Mouse (Mus musculus) yolk sac, embryonic 10.5 days (tissue): ENCODE data around the gene Dcun1d5.
"Not testable (repeated sequence)": the region's sequence is repeated elsewhere in the genome, so short reads cannot be mapped to it uniquely, and the experiment has no call there.

Source experiments
- DNase-seq: peaks from one replicate; pipeline ENCODE4 v3.0.0-alpha.2; 2017; ENCODE audit warnings: low spot score

The Dcun1d5 gene

DNA sequence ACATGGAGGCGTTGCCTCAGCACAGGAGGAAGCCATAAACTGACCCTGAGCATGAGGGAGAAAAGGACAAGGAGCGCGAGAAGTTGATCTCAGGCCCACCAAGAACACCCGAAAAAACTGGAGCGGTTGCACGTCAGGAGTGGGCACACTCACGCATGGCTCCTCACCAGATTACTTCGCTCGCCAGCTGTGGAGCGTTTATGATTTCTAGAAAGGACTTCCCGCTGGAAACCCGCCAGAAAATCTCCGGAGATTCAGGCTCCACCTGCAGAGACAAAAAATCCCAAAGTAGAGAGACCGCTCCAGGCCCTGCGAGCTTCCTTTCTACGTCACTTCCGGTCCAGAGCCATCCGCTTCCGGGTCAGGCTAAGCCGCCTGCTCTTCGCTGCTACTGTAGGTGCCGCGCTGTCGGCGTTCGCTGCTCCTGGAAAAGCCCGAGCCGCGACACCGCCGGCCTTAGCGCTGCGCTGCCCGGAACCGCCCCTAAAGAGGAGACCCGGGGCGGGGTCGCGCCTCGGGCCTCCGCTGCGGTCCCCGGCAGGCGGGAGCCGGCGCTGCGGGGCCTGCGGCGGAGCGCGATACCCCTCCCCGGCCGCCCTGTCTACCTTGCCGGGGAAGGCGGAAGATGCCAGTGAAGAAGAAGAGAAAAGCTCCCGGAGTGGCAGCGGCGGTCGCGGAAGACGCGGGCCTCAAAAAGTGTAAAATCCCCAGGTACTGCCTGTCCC lies at the start of gene Dcun1d5, which contains the start of gene Dync2h1:
Gene Dcun1d5 (plus strand): TSS at position 349 of the 725 bp plus-strand sequence.
Gene Dync2h1 (minus strand): TSS at position 275 of the 725 bp plus-strand sequence.
- peak; percentile 92 for DNase-seq

DNA sequence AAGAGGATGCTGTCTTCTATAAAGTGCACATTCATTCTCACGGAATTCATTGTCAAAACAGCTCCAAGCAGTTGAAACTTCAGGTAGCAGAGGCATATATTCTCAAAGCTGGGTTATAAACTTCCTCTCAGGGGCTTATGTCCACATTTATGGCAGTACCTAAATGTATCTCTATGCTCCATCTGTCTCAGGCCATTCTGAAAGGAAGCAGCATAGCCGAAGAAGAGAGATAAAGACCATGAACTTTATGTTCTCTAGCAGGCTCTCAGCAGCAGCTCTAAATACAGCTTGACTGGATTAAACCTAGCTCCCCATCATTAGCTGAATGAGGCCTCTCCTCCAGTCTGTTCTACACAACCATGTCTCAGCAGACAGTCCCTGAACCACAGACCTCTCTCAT lies 29.9 kb upstream of the Dcun1d5 start:
- DNase-seq: no peak

DNA sequence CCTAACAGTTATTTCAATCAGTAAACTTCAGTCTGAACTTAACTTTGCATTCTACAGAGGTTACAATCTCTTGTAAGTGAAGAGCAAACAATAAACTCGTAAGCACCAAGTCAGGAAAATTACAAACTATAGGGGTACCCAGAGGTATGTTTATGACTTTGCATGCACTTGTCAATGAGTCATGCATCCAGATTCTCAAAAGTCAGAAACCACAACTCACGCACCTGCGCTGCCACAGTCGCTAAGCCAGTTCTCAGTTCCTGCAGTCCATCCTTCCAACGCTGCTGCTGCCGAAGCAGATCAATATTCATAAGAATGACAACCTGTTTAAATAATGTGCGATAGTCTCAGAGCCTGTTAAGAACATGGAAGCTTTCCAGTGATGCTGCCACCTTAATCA lies 25.7 kb upstream of the Dcun1d5 start:
- no peak for DNase-seq

DNA sequence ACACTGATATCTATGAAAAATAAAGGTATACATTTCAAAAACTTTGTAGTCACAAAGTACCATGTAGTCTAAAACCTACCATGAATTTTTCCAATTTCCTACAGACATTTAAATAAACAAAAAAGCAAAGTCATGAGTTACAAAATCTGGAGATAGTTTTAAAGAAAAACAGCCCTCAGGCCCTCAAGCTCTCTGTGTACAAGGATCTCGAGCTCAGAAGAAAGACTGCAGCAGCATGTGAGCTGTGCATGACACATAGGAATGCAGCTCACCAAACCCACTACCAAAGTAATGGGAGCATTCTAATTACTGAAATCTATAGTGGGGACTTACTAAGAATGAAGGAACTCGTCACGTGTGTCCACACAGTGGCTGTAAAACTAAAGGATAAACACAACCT lies 24.6 kb upstream of the Dcun1d5 start:
- no peak for DNase-seq

DNA sequence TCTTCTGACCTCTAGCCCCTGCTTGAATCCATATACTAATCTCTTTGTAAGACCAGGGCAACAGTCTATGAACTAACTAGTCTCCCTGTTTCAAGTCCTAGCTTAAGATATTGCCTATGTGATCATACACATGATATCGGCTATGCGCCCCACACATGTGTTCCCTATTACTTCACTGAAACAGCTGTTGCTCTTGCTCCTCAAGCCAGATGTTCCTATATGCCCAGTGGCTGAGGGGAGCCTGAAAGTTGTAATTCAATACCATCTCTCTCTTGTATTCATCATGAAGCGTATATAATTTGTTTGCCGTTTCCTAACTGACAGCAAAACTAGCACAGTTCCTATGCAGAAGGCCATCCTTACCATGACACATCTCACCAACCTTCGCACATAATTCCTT lies 23.6 kb upstream of the Dcun1d5 start:
- no peak for DNase-seq

DNA sequence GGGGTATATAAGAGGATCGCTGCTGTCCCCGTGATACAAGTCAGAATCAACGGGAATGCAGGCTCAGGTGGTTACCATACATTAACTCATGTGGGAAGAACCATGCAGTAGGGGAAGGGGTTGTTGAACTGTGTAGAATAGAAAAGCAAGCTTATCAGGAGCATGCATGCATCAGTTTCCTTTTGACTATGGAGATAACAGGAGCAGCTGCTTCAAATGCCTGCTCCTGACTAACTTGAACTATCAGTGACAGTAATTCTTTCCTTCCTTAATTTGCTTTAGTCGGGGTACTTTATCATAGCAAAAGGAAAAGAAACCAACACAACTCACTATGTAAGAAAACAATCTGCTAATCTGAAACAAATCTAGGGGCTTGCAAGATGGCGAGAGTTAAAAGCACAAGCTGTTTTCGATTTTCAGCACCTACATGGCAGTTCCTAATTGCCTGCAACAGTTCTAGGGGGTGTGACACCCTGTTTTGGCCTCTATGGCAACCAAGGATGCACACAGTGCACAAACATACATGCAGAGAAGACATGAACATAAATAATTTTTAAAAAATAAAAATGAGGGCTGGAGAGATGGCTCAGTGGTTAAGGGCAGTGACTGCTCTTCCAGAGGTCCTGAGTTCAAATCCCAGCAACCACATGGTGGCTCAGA lies 16.9 kb upstream of the Dcun1d5 start:
- DNase-seq: no peak

DNA sequence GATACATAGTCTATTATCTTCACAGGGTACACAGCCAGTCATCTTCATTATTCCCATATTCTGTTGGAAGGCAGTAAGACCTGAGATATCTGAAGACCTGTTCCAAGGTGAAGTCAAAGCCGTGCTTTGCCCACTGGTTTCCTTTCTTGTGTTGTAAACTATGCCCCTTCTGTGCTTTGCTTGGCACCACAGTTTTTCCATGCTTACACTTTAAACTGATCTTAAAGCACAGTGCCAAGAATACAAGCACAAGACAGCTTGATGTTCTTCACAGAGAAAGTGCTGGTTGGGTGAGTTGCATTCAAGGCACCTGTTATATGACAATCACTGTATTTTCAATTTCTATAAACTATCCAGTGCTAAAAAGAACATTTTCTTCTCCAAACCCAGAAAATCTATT lies 10.6 kb upstream of the Dcun1d5 start:
- no peak for DNase-seq

DNA sequence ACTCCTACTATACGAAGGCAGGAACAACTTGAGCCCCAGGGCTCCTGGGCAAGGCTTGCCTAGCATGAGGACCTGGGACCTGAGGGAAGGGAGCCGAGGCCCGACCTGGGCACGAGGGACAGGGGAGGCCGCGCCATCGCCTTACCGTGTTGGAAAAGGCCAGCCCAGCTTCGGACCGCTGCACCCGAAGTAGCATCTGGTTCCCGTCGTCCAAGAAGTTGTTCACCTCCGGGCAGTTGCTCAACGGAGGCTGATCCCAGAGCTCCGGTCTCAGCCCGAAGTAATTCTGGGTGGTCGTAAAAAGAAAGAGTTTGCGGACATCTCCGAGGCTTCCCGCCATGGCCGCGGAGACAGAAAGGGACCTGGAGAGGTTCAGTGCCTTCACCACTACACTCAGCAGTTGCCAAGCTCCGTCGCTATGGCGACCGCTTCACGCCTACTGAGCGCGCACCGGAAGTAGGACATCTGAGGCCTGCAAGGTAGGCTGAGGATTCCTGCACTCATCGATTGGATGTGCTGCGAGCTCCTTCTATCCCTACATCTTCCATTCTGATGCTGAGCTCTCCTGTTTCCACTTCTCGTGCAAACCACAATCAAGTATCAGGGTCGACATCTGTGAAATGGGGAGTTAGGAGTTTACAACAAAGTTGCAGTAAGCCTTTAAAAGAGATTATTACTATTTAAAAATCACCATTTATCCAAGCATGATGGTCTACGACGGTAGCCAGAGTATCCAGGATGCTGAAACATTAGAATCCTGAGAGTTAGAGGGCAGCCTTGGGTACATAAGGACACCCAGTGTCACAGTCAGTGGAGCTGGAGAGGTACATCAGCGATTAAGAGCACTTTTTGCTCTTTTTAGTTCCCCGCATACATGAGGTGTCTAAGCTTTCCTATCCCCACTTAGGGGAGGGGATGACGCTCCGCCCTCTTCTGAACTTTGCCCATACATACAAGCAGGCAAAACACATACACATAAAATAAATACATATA lies 7.4 kb upstream of the Dcun1d5 start:
- peak; percentile 82 for DNase-seq

DNA sequence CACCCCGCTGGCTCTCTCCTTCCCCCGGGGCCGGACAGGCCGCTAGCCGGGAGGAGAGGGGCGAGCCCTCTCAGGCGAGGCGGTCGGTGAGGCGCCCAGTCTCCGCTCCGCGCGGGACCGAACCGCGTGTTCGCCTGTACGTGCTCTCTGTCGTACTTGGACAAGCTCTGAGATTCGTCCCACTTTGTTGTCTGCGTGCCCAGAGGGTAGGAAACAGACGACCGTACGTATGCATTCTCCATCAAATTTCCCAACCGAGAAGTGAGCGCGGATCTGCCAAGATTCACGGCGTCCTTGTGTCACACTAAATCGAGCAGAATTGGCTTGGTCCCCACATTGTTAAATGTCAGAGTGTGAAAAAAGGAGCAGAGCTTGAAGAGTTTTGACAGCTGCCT lies 574 bp downstream of the Dcun1d5 start:
- no peak for DNase-seq

DNA sequence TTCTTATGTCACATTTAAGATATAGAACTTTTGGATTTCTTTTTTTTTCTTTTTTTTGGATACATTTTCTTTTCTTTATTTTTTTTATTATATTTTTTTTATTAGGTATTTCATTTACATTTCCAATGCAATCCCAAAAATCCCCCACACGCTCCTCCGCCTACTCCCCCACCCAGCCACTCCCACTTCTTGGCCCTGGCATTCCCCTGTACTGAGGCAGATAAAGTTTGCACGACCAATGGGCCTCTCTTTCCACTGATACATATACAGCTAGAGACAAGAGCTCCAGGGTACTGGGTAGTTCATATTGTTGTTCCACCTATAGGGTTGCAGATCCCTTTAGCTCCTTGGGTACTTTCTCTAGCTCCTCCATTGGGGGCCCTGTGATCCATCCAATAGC lies 6.4 kb downstream of the Dcun1d5 start:
- DNase-seq: not testable (repeated sequence)

DNA sequence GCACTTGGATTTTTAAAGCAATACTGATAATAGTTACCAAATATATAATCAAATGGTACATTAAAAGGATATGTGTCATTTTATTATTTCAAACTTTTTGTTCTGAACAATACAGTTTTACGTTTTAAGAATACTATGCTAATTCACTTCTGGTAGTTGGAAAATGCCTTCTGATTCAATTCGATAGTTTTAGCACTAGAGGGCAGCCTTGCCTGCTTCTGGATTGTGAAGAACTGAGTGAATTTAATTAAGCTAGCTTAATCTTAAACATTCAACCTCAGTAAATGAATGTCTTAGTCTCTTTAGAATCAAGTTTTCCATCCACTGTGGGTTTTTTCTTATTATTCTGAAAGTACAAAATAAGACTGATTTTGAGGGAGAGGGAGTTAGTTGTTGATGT lies 31.9 kb downstream of the Dcun1d5 start:
- no peak for DNase-seq

DNA sequence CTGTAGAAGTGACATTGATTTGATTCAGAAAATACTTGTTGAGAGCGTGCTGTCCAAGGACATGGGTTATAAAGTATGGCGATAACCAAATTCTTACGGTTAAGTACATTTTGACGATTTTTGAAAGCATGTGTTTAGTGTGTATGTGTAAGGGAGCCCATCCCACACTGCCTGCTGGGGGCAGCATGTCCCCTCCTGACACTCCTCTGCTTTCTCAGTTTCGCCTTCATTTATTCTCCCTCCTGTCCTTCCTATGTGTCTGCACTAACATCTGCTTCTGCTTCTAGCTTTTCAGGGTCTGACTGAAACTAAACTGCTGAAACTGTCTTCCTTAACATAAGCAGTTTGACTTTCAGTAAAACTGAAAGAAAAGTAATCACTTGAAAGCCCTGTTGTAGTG lies 36.7 kb downstream of the Dcun1d5 start:
- DNase-seq: no peak

DNA sequence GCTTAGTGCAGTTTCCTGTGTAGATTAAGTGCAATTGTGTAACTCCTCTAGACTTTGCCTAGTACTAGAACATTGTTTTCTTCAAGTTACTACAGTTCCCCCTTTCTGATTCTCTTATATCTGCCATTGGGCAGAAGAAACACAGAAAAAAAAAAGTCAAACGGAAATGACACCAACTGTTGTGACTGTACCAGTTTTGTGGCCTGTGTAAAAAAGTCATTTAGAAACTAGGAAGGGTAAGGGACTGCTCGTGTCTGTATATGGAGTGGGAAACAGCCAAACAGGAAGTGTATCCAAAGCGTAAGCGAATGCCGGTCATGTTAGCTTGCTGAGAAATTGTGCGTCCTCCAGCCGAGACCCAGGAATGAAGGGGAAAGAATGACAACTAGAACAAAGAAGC lies 37.1 kb downstream of the Dcun1d5 start:
- DNase-seq: no peak

DNA sequence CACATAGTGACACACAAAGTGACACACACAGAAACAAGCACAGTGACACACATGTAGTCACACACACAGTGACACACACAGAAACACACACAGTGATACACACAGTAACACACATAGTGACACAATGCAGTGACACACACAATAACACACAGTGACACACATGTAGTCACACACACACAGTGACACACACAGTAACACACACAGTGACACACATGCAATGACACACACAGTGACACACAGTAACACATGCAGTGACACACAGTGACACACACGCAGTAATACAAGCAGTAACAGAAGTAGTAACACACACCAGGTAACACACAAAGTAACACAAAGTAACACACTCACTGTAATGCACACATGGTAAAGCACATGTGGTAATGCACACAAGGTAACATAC lies 54.3 kb downstream of the Dcun1d5 start:
- no peak for DNase-seq

DNA sequence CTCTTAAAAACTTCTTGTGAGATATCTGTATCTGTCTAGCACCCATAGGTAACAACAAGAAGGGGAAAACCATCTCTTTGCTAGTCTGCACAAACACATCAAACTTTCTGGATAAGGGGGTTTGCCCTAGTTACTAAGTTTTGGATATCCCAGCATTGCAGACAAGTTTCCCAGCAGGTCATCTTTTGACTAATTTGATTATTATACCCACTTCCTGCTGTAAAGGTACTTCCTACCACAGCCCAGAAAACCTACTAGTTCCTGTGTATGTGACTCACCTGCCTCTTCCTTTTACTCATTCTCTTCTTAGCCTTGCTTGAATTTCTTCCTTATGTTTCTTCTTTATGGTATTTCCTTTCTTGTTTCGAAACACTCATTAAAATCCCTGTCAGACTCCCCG lies 55.6 kb downstream of the Dcun1d5 start:
- DNase-seq: no peak

DNA sequence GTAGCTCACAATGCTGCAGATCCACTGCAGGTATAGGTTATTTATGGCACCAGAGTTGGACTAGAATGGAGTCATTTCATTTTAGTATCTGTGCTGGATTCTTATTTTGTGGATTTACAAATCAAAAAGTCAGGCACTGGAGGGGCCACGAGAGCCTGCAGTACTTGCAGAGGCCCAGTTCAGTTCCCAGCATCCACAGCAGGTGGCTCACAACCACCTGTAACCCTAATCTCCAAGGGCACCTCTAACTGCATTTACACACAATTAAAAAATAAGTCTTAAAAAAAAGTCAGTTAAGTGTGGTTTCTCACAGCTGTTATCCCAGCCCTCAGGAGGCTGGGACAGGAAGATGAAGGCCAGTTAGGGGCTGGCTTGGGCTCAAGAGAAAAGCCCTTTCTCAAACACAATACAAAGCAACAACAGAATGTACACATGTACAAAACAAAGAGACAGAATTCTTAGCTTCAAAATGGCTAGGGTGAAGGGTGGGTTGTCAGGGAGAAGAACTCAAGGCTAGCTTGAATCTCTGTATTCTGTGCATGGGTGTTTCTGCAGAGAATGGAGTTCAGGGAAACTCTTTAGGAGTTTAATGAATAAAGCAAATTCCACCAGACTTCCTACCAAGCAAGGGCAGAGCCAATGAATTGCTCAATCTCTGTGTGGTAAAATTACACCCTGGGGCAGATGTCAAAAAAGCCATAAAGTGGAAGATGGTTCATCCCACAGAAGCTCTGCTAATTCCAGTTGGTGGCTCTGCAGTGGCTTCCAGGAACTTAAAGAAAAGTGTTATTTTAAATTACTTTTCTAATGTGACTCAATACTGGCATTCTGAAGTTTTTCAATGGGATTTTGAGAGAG lies 68.7 kb downstream of the Dcun1d5 start:
- no peak for DNase-seq
